Mouse (Mus musculus): Measurements from ENCODE around the gene Ick. TPM values are rescaled to one million over a fixed set of nuclear protein-coding genes. Genes with fewer than 3 reads are reported as not detected.

Ick gene
- polyA plus RNA-seq, 1 experiment from 2014 or later, result 30.6 TPM

GRCm38 (mm10) chr9:78197801-78198200, 88.8 kb downstream of the Ick start:
- WGBS, result 96% methylated on average over 9 of the region's 9 CpGs
- no peaks in the 10 kb centered on the region for H3K4me1 ChIP-seq
- no peaks in the 10 kb centered on the region for H3K27me3 ChIP-seq (replicated peaks)
- H3K36me3 ChIP-seq, result no peaks in the 10 kb centered on the region
- no peak overlapping the region for H3K4me3 ChIP-seq (replicated peaks)
- H3K27ac ChIP-seq (replicated peaks), result no peak overlapping the region
- H3K4me2 ChIP-seq, result no peak overlapping the region
- no peak for ATAC-seq (ENCODE audit: low FRiP score)
- no peaks in the 10 kb centered on the region for H3K9me3 ChIP-seq (replicated peaks)
- no peak overlapping the region for H3K9ac ChIP-seq (replicated peaks)

- H3K4me1 ChIP-seq, result no peaks in the 10 kb centered on the region
- H3K27ac ChIP-seq (replicated peaks), result no peak overlapping the region
- no peak for ATAC-seq (ENCODE audit: low FRiP score)
- no peak overlapping the region for H3K4me2 ChIP-seq
- H3K27me3 ChIP-seq (replicated peaks), result no peaks in the 10 kb centered on the region
- 89% methylated on average over 6 of the region's 6 CpGs for WGBS
- H3K9ac ChIP-seq (replicated peaks), result no peak overlapping the region
- H3K9me3 ChIP-seq (replicated peaks), result no peaks in the 10 kb centered on the region
- no peaks in the 10 kb centered on the region for H3K36me3 ChIP-seq
- no peak overlapping the region for H3K4me3 ChIP-seq (replicated peaks)
Observed at GRCm38 (mm10) chr9:78204194-78204593, 95.2 kb downstream of the Ick start.

- ATAC-seq (ENCODE audit: low FRiP score), result no peak
- Histone ChIP-seq H3K27me3 (replicated peaks) (no peaks in the 10 kb centered on the region), H3K27ac (replicated peaks) (no peak overlapping the region), H3K4me3 (replicated peaks) (no peak overlapping the region), H3K9ac (replicated peaks) (no peak overlapping the region), H3K9me3 (replicated peaks) (no peaks in the 10 kb centered on the region), H3K36me3 (no peaks in the 10 kb centered on the region), H3K4me2 (no peak overlapping the region), H3K4me1 (no peaks in the 10 kb centered on the region)
- 85% methylated on average over 4 of the region's 4 CpGs for WGBS
Observed at GRCm38 (mm10) chr9:78208956-78209355, 100.0 kb downstream of the Ick start.

- WGBS, result 97% methylated on average over 3 of the region's 3 CpGs
- H3K4me1 ChIP-seq, result no peaks in the 10 kb centered on the region
- no peaks in the 10 kb centered on the region for H3K27me3 ChIP-seq (replicated peaks)
- H3K4me3 ChIP-seq (replicated peaks), result no peak overlapping the region
- no peaks in the 10 kb centered on the region for H3K36me3 ChIP-seq
- no peak overlapping the region for H3K27ac ChIP-seq (replicated peaks)
- H3K9ac ChIP-seq (replicated peaks), result no peak overlapping the region
- no peak for ATAC-seq (ENCODE audit: low FRiP score)
- H3K4me2 ChIP-seq, result no peak overlapping the region
- H3K9me3 ChIP-seq (replicated peaks), result no peaks in the 10 kb centered on the region
Observed at GRCm38 (mm10) chr9:78210079-78210478, 101.1 kb downstream of the Ick start.

GRCm38 (mm10) chr9:78210821-78211220, 101.8 kb downstream of the Ick start:
- Histone ChIP-seq H3K27ac (replicated peaks) (no peak overlapping the region), H3K9me3 (replicated peaks) (no peaks in the 10 kb centered on the region), H3K36me3 (no peaks in the 10 kb centered on the region), H3K27me3 (replicated peaks) (no peaks in the 10 kb centered on the region), H3K4me1 (no peaks in the 10 kb centered on the region), H3K4me3 (replicated peaks) (no peak overlapping the region), H3K9ac (replicated peaks) (no peak overlapping the region), H3K4me2 (no peak overlapping the region)
- WGBS, result 93% methylated on average over 2 of the region's 2 CpGs
- no peak for ATAC-seq (ENCODE audit: low FRiP score)

- H3K9me3 ChIP-seq (replicated peaks), result no peaks in the 10 kb centered on the region
- H3K36me3 ChIP-seq, result no peaks in the 10 kb centered on the region
- no peak overlapping the region for H3K27ac ChIP-seq (replicated peaks)
- no peak overlapping the region for H3K4me3 ChIP-seq (replicated peaks)
- H3K27me3 ChIP-seq (replicated peaks), result no peaks in the 10 kb centered on the region
- ATAC-seq (ENCODE audit: low FRiP score), result no peak
- H3K4me1 ChIP-seq, result no peaks in the 10 kb centered on the region
- H3K4me2 ChIP-seq, result no peak overlapping the region
- no peak overlapping the region for H3K9ac ChIP-seq (replicated peaks)
- WGBS, result 92% methylated on average over 3 of the region's 3 CpGs
Observed at GRCm38 (mm10) chr9:78211521-78211920, 102.5 kb downstream of the Ick start.

- no peaks in the 10 kb centered on the region for H3K27me3 ChIP-seq (replicated peaks)
- H3K27ac ChIP-seq (replicated peaks), result no peak overlapping the region
- no peak overlapping the region for H3K9ac ChIP-seq (replicated peaks)
- no peak overlapping the region for H3K4me2 ChIP-seq
- H3K9me3 ChIP-seq (replicated peaks), result no peaks in the 10 kb centered on the region
- H3K4me3 ChIP-seq (replicated peaks), result no peak overlapping the region
- H3K4me1 ChIP-seq, result no peaks in the 10 kb centered on the region
- 90% methylated on average over 7 of the region's 7 CpGs for WGBS
- no peak for ATAC-seq (ENCODE audit: low FRiP score)
- no peaks in the 10 kb centered on the region for H3K36me3 ChIP-seq
Observed at GRCm38 (mm10) chr9:78212341-78213049, 103.5 kb downstream of the Ick start.

- 85% methylated on average over 4 of the region's 4 CpGs for WGBS
- H3K4me1 ChIP-seq, result no peaks in the 10 kb centered on the region
- no peak overlapping the region for H3K4me3 ChIP-seq (replicated peaks)
- no peaks in the 10 kb centered on the region for H3K9me3 ChIP-seq (replicated peaks)
- no peak overlapping the region for H3K27ac ChIP-seq (replicated peaks)
- ATAC-seq (ENCODE audit: low FRiP score), result no peak
- no peaks in the 10 kb centered on the region for H3K27me3 ChIP-seq (replicated peaks)
- H3K4me2 ChIP-seq, result no peak overlapping the region
- no peak overlapping the region for H3K9ac ChIP-seq (replicated peaks)
- no peaks in the 10 kb centered on the region for H3K36me3 ChIP-seq
Observed at GRCm38 (mm10) chr9:78217074-78217473, 108.1 kb downstream of the Ick start.

Other genes with a start within 250 kb of the Ick start
- 61.8 and 70.4 TPM in 2 replicates for gene Elovl5, start 191.8 kb upstream of the Ick start, polyA plus RNA-seq (2015; fragmentation: Nextera tagmentation; extraction: Ambion mirVana)
- not detected in 2 replicates for gene Gcm1, start 57.3 kb upstream of the Ick start, polyA plus RNA-seq (2015; fragmentation: Nextera tagmentation; extraction: Ambion mirVana)
- gene Fbxo9, start 127 bp upstream of the Ick start, polyA plus RNA-seq (2015; fragmentation: Nextera tagmentation; extraction: Ambion mirVana), result 84.7 and 90.9 TPM in 2 replicates
- 38.4 and 40.5 TPM in 2 replicates for gene Gsta4, start 73.6 kb downstream of the Ick start, polyA plus RNA-seq (2015; fragmentation: Nextera tagmentation; extraction: Ambion mirVana)
- gene Gsta1, start 121.5 kb downstream of the Ick start, polyA plus RNA-seq (2015; fragmentation: Nextera tagmentation; extraction: Ambion mirVana), result 0.22 TPM in 1 of 2 replicates, not detected in the other
- not detected in 2 replicates for gene Gm3776, start 147.9 kb downstream of the Ick start, polyA plus RNA-seq (2015; fragmentation: Nextera tagmentation; extraction: Ambion mirVana)
- gene Gm10639, start 180.7 kb downstream of the Ick start, polyA plus RNA-seq (2015; fragmentation: Nextera tagmentation; extraction: Ambion mirVana), result not detected in 2 replicates
- gene Omt2a, start 205.6 kb downstream of the Ick start, polyA plus RNA-seq (2015; fragmentation: Nextera tagmentation; extraction: Ambion mirVana), result not detected in 2 replicates
- gene Omt2b, start 218.4 kb downstream of the Ick start, polyA plus RNA-seq (2015; fragmentation: Nextera tagmentation; extraction: Ambion mirVana), result not detected in 2 replicates
- 0.82 TPM in 1 of 2 replicates, not detected in the other for gene Gsta2, start 246.6 kb downstream of the Ick start, polyA plus RNA-seq (2015; fragmentation: Nextera tagmentation; extraction: Ambion mirVana)

All from neural tube, embryonic 15.5 days (tissue).